Mouse (Mus musculus): ENCODE data around the gene Prame.
"Not testable (repeated sequence)": the region's sequence is repeated elsewhere in the genome, so short reads cannot be mapped to it uniquely, and the experiment has no call there.

Prame gene

GRCm38 (mm10) chrX:135627605-135628004 lies at the start of gene Prame:
Gene Prame, minus strand, starts transcription at chrX:135627705.
- DNase-seq (ENCODE audit: low spot score): no peak

GRCm38 (mm10) chrX:135652173-135652772 lies 24.8 kb upstream of the Prame start:
- peak; percentile 50 for DNase-seq (ENCODE audit: low spot score)

- DNase-seq (ENCODE audit: low spot score): peak; percentile 25
These were observed 26.0 kb downstream of the Prame start for GRCm38 (mm10) chrX:135601298-135602029.

- DNase-seq (ENCODE audit: low spot score): no peak
These were observed 28.8 kb downstream of the Prame start, which contains the start of gene Nxf7 for GRCm38 (mm10) chrX:135598677-135599076. Gene Nxf7, minus strand, starts transcription at chrX:135598777.

GRCm38 (mm10) chrX:135598096-135598495 lies 29.4 kb downstream of the Prame start:
- no peak for DNase-seq (ENCODE audit: low spot score)

- no peak for DNase-seq (ENCODE audit: low spot score)
These were observed 51.1 kb downstream of the Prame start for GRCm38 (mm10) chrX:135576412-135576811.

GRCm38 (mm10) chrX:135574958-135575628 lies 52.4 kb downstream of the Prame start:
- not testable (repeated sequence) for DNase-seq (ENCODE audit: low spot score)

GRCm38 (mm10) chrX:135574261-135574957 lies 53.1 kb downstream of the Prame start:
- peak; percentile 22 for DNase-seq (ENCODE audit: low spot score)

GRCm38 (mm10) chrX:135569467-135569866 lies 58.0 kb downstream of the Prame start:
- DNase-seq (ENCODE audit: low spot score): peak; percentile 70

- not testable (repeated sequence) for DNase-seq (ENCODE audit: low spot score)
These were observed 62.6 kb downstream of the Prame start for GRCm38 (mm10) chrX:135564934-135565333.

Data from embryo, embryonic 10.5 days (tissue).